Mouse (Mus musculus): ENCODE results near the gene Fbxo6. TPM values are rescaled to one million over a fixed set of nuclear protein-coding genes. Genes with fewer than 3 reads are reported as not detected.
A peak's percentile ranks its signal among the peaks of the same experiment; 100 is the strongest.

The Fbxo6 gene
- total RNA-seq, 2 experiments from 2014 or later, result 48.5 to 58.3 TPM

GRCm38 (mm10) chr4:148160436-148161390 lies 8.8 kb upstream of the Fbxo6 start, which contains the start of the genes Fbxo44 and Fbxo2:
Gene Fbxo44 (minus strand): TSS chr4:148160482.
Gene Fbxo2 (plus strand): TSS chr4:148160621.
- peak; percentile 48 to 68 for DNase-seq

DNA sequence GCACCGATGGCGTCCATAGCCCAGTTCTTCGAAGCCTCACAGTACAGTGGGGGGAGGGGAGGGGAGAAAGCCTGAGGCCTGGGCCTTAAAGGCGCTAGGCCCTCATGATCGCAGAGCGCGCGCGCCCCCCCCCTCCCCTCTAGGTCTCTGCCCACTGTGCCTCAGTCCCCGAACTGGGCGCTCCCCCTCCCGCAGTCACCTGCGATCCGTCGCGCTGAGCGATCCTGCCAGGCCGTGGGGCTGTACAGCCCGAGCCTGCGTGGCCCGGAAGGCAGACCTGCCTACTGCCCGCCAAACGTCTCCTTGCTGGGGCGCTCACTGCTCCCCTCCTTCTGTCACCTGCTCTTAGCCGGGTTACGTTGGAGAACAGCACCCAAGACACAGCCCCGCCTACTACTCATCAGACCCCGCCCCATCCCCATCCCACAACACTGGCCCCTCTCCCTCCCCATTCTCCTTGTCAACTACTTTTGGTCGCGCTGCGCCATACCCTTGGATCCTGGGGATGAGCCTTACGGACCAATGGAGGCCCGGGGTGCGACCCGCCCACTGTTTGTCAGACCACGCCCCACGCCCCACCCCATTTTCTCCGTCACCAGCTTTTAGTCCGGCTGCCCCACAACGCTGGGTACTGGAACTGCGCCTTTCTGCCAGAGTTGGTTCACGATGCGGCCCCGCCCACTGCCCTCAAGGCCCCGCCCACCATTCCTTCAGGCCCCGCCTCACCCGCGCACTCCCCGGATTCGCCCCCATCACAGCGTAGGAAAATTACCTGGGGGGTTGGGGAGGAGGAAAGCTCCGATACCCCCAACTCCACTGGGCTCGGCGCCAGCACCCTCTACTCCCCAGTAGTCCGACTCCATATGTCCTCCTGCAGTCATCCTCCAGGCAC lies 7.8 kb upstream of the Fbxo6 start:
- DNase-seq, result peak; percentile 96 to 97

DNA sequence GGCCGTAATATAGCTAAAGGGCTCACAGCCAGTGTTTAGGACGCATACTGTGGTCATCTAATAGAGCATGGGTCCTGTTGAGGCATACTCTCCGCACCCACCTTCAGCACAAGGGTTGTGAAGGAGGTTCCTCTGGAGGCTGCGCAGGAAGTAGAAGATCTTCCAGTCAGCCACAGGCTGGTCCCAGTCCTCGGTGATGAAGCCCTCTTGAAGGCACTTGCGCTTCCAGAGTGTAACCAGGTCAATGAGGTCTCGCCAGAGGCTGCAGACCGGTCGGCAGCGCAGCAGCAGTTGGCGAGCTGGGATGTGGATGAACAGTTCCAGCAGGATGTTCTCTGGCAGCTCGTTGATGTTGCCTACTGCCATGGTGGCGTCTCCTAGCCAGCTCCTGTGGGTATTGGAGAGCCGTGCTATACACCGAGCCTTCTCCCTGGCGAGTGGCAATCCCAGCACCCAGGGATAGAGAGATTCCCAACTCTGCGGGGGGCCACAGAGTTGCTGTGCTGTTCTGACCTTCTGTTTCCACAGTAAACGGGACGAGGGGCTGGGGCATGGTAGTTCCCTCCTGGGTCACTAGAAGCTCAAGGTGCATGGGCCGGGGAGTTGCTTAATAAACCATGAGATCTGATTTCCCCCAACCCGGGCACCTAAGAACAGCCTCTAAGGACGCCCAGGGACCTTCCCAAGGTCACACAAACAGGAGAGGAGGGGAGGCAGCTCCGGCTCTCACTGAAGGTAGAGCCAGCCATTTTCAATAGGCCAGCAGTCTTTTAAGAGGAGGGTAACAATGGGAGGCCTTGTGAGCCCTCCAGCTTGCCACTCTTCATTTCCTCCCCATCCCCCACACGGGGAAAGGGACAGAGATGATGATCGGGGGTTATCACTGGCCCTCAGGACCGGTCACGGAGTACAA lies 6.8 kb upstream of the Fbxo6 start:
- no peak for DNase-seq

- DNase-seq, result peak in 1 of 2 experiments; percentile 34
Observed at GRCm38 (mm10) chr4:148154982-148155381, 3.0 kb upstream of the Fbxo6 start.

GRCm38 (mm10) chr4:148154006-148154405 lies 2.1 kb upstream of the Fbxo6 start:
- no peak for DNase-seq

DNA sequence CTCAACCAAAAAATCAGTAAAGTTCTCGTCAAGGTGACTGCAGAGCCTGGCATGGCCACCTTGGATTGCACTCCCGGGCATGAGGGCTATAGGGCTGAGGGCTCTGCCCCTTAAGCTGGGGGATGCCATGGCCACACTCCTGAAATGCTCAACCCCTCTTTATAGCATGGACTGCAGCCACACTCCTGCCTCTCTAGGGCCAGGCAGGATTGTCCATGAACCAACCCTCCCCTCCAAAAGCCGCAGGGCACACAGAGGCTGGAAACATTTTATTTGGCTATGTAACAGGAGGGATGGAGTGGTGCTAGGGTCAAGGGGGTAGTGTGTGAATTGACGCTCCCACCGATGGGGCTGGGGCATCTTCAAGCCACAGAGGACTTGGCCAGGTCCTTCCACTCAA lies 607 bp upstream of the Fbxo6 start:
- DNase-seq, result no peak

GRCm38 (mm10) chr4:148150953-148151266 lies 1.0 kb downstream of the Fbxo6 start:
- DNase-seq, result no peak

GRCm38 (mm10) chr4:148150242-148150641 lies 1.7 kb downstream of the Fbxo6 start:
- no peak for DNase-seq

- no peak for DNase-seq
Observed at GRCm38 (mm10) chr4:148149540-148149939, 2.4 kb downstream of the Fbxo6 start.

DNA sequence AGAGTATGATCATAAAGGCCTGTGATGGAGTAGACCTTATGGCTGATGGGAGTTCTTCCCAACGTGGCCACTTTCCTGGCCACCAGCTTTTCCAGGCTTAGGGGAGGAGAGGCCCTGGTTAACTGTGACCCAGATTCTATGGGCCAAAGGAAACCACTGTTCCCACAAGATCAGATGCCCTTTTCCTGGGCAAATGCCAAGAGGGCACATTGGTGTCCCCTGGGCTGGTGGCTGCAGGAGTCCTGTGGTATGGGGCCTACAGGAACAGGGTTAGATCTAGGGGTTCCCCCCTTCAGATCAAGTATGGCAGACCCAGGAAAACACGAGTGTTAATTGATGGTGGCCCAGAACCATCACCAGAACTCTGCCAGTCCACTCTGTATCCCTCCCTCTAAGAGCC lies 4.2 kb downstream of the Fbxo6 start:
- no peak for DNase-seq

DNA sequence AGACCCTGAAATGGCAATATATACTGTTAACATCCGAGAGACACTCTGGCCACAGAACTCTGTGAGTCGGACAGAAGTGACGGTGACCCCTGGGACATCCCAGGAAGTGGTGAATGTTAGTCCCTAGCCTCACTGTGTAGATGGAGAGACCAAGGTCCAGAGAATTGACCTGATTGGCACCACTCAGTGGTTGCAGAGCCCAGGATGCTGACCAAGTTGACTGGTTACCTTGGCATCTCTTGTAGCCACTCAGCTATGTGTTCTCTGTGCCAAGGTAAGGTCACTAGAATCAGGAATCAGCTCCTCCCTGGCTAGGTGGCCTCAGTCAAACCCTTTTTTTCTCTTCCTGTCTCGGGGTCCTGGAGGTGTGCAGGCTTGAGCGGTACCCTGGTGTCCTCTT lies 8.2 kb downstream of the Fbxo6 start:
- DNase-seq, result no peak

DNA sequence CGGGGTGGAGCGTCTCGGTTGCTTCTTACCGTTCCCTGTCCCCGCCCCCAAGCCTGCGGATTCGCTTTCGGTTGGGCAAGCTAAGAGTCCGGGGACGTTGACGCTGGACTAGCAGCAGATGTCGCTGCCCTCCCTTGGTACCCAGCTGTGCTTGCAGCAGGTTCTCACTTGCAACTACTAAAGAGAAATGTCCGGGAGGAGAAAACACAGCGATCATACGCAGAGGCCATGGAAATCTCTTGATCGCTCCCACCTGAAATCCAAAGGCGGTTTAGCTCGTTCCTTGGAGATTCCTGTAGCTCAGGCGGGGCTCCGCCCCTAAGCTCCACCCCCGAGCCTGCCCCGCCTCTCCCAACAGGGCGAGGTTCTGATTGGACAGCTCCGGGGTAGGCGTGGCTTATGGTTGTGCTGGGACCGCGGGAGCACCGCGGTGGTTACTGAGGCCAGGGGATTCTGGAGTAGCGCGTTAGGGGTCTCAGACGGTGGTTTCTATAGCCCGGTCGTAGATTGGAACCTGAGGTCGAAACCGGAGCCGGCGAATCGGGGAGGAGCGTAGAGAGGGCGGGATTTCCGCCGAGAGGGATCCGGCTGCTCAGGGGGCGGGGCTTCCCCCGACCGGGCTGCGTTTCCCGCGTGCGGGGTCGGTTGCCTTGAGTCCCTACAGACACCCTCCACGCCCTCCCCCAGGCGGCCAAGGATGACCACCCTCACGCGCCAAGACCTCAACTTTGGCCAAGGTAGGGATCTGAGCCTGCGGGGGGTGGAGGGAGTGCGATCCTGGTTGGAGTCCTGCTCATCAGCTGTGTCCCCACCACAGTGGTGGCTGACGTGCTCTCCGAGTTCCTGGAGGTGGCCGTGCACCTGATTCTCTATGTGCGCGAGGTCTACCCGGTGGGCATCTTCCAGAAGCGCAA lies 11.6 kb downstream of the Fbxo6 start:
- peak; percentile 92 to 96 for DNase-seq

DNA sequence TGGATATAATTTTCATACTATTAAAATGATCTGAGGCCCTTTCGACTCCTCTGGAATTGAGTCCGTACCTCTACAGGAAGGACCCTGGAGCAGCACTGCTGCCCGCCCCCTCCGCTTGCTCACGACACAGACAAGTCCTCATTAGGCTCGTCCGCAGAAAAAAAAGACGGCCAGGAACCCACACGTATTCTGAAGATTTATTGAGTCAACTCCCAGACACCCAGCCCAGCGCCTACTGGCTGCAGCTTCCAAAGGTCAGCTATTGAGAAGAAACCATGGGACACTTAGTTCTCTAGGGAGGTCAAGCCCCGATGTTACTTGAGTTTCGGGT lies 12.2 kb downstream of the Fbxo6 start:
- no peak for DNase-seq

- DNase-seq, result no peak
Observed at GRCm38 (mm10) chr4:148137503-148137902, 14.4 kb downstream of the Fbxo6 start.

DNA sequence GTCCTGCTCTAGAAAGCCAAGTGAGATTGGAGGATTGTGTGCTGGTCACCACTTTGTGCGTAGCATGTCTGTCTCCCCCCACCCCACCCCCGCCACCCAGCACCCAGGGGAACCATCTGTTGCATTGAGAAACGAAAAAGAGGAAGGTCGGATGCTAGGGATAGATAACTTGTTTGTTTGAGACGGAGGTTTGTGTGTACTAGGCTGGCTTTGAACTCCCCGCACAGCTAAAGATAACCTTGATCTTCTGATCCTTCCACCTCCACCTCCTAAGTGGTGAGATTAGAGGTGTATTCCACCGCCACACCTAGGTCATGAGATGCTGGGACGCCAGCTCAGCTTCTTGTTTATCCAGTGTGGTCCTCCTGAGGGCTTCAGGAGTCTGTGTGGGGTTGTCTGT lies 17.0 kb downstream of the Fbxo6 start:
- no peak for DNase-seq

GRCm38 (mm10) chr4:148131497-148132081 lies 20.4 kb downstream of the Fbxo6 start:
- DNase-seq, result no peak

DNA sequence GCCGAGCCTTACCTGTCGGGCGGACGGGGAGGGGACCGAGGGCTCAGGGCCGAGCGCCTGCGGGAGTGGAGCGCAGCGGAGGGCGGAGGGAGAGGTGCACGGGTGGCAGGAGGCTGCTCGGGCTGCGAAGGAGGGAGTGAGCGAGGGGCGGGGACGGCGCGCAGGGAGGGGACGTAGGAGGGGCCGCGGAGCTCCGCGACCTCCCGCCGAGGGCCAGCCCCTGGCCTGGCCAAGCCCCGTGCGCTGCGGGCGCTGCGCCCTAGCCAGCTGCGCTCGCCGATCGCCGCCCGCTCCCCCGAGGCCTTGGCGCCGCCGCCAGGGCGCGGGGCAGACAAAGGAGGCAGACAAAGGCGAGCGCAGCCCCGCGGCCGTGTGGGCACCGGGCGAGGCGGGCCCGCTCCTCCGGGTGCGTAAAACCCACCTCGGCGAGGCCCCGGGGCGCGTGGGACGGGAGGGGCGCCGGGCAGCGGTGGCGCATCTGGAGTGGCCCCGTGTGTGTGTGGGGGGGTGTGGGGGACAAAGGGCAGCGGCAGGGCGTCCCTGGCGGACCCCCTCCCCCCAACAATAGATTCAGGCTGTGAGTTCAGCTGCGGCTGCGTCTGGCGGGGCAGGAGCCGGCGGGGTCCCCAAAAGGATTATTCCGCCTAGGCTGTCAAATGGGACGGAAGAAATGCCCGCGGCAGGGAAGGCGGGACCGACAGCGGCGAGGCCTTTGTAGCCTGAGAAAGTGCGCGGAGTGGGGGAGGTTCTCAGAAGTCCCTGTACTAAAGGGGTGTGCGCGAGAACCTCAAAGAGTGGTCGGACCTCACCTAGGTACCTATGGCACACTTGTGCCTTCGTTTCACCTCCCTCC lies 21.2 kb downstream of the Fbxo6 start, which contains the start of gene Draxin:
Draxin (minus strand) TSS at position 138 of the 853 bp plus-strand sequence.
- DNase-seq, result peak; percentile 59 to 74

GRCm38 (mm10) chr4:148130133-148130532 lies 21.8 kb downstream of the Fbxo6 start, which contains the start of gene Mad2l2:
Gene Mad2l2 (plus strand): TSS chr4:148130384.
- no peak for DNase-seq

- DNase-seq, result no peak
Observed at GRCm38 (mm10) chr4:148128672-148129071, 23.3 kb downstream of the Fbxo6 start.
